Mouse (Mus musculus) testis, adult 2 months (tissue): ENCODE measurements at regions not wholly inside any gene's neighbourhood (a gene's known extent, or its start where the extent isn't known, plus 50 kb on each side); places are given as distances from the start of the nearest gene placed in this dataset.

Source experiments
- CTCF ChIP-seq: fragments of 200-500 bp; IDR thresholded peaks from 2 replicates; pipeline ENCODE4 v1.5.1; 2012; ENCODE audit warnings: low read depth, mild to moderate bottlenecking, inconsistent platforms, low read length, moderate library complexity; ENCODE audit not compliant: control insufficient read depth, insufficient read depth, insufficient replicate concordance
- POLR2A ChIP-seq: fragments of 200-500 bp; IDR thresholded peaks from 2 replicates; pipeline ENCODE4 v1.6.1; 2012; ENCODE audit warnings: low read depth, mild to moderate bottlenecking, inconsistent platforms, low read length, moderate library complexity; ENCODE audit not compliant: control insufficient read depth

- TF ChIP-seq POLR2A (no peak), CTCF (no peak)
Observed at GRCm38 (mm10) chr13:107617582-107617981, 426.7 kb upstream of the Smim15 start.
